Mouse (Mus musculus) limb, embryonic 15.5 days (tissue): ENCODE measurements around the gene Rhbdl3. TPM values are rescaled to one million over a fixed set of nuclear protein-coding genes. Genes with fewer than 3 reads are reported as not detected.

Source experiments
- ATAC-seq: fragments of 200-750 bp; cut with Nextera tagmentation; 2 replicates; pipeline ENCODE4 v1.8.0; 2017; ENCODE audit warnings: low read depth, moderate TSS enrichment; ENCODE audit not compliant: insufficient number of reproducible peaks, low FRiP score, low TSS enrichment
- H3K27ac ChIP-seq: fragments of 300-500 bp; sonication (generic); 2 replicates; pipeline ENCODE4 v1.5.1; 2015; ENCODE audit warnings: moderate library complexity, mild to moderate bottlenecking, inconsistent platforms
- H3K27me3 ChIP-seq: fragments of 300-500 bp; sonication (generic); 2 replicates; pipeline ENCODE4 v1.6.1; 2015; ENCODE audit warnings: inconsistent platforms
- H3K36me3 ChIP-seq: fragments of 300-500 bp; sonication (generic); 2 replicates; pipeline ENCODE4 v1.6.1; 2015; ENCODE audit warnings: inconsistent platforms
- H3K4me1 ChIP-seq: fragments of 300-500 bp; sonication (generic); 2 replicates; pipeline ENCODE4 v1.6.1; 2015; ENCODE audit warnings: inconsistent platforms
- H3K4me2 ChIP-seq: fragments of 300-500 bp; sonication (generic); 2 replicates; pipeline ENCODE4 v1.6.1; 2015; ENCODE audit warnings: mild to moderate bottlenecking, inconsistent platforms
- H3K4me3 ChIP-seq: fragments of 300-500 bp; sonication (generic); 2 replicates; pipeline ENCODE4 v1.5.1; 2015; ENCODE audit warnings: mild to moderate bottlenecking, inconsistent platforms
- H3K9ac ChIP-seq: fragments of 300-500 bp; sonication (generic); 2 replicates; pipeline ENCODE4 v1.6.1; 2015; ENCODE audit warnings: inconsistent platforms
- H3K9me3 ChIP-seq: fragments of 300-500 bp; sonication (generic); 2 replicates; pipeline ENCODE4 v1.6.1; 2016; ENCODE audit warnings: inconsistent platforms
- WGBS: fragments of 180-500 bp; shearing (Covaris S2); methylation state at CpG from one replicate; pipeline ENCODE4 v1.1.7; 2015; 5-methylcytosine and 5-hydroxymethylcytosine counted together
- polyA plus RNA-seq: library from polyadenylated mRNA; unstranded; fragments of >200 nt; fragmentation: Nextera tagmentation; extraction: Ambion mirVana; gene quantifications from 2 replicates; pipeline ENCODE4 v1.2.1, GENCODE M21; 2015

The Rhbdl3 gene
- polyA plus RNA-seq, 1 experiment from 2014 or later, result 7.8 TPM

DNA sequence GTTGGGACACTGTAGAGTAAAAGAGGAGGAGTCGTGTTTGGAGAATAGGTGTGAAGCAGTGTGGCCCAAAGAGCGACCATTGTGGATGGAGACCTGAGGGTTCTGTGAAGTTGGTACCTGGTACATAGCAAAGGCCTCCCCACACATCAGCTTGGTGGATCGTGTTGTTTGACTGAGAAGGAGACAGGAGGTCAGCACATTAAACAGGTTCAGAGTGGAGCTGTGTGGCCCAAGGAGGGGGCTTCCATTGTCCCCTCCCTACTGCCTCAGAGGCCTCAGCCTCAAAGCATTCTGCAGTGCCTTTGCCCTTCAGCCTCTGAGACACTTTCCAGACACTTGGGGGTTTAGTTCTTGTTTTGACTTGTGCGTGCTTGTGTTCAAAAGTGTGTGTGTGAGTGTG, 13.2 kb downstream of the Rhbdl3 start:
- H3K36me3 ChIP-seq, result no peaks in the 10 kb centered on the region
- no peaks in the 10 kb centered on the region for H3K9me3 ChIP-seq
- H3K4me3 ChIP-seq, result no peak overlapping the region
- H3K27ac ChIP-seq, result no peak overlapping the region
- no peak for ATAC-seq
- no peak overlapping the region for H3K4me2 ChIP-seq
- 0 out of 2 replicates have a peak, but pooled peaks cover 2% of the 10 kb centered on the region for H3K27me3 ChIP-seq
- H3K9ac ChIP-seq, result no peak overlapping the region
- H3K4me1 ChIP-seq, result no peaks in the 10 kb centered on the region
- WGBS, result 74% methylated on average over 4 of the region's 4 CpGs

DNA sequence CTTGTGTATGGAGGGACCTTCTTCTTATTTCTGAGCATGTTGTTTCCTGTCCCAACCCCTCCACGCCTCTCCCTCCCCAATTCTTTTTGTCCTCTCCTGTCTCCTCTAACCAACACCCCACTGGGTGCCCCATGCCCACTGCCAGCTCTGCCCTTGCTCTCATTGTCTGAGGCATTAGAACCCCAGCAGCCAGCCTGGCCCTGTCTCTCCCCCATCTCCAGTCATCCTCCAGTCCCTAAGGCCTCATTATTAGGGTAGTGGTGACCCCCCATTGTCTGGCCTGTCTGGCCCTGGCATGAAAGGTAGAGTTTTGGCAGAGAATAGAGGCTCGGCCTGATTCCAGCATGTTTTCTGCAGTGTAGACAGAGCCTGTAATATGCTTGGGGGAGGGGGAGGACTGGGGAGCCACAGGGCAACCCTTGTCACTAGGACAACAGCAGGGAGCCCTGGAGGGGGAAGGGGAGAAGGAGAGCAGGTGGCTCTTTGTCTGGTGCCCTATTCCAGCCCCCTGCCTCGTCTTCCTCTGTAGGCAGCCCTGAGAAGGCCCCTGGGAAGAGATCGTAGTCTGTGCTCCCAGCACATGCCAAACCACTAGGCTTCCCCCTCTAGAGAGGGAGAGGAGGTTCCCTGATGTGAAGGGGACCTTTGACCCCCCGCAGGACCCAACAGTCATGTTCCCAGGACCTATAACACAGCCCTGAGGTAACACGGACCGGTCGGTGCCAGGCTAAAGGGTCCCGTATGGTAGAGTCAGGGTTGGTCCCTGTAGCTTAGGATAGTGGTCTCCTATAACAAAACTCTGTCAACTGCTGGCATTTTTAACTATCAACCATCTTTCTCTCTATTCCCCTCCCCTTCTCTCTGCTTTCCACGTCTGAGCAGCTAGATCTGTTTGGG, 15.3 kb downstream of the Rhbdl3 start:
- Histone ChIP-seq H3K9ac (no peak overlapping the region), H3K36me3 (no peaks in the 10 kb centered on the region), H3K4me1 (no peaks in the 10 kb centered on the region), H3K4me2 (no peak overlapping the region), H3K27me3 (0 out of 2 replicates have a peak, but pooled peaks cover 2% of the 10 kb centered on the region), H3K4me3 (no peak overlapping the region), H3K9me3 (no peaks in the 10 kb centered on the region), H3K27ac (no peak overlapping the region)
- WGBS, result 68% methylated on average over 10 of the region's 10 CpGs
- no peak for ATAC-seq

DNA sequence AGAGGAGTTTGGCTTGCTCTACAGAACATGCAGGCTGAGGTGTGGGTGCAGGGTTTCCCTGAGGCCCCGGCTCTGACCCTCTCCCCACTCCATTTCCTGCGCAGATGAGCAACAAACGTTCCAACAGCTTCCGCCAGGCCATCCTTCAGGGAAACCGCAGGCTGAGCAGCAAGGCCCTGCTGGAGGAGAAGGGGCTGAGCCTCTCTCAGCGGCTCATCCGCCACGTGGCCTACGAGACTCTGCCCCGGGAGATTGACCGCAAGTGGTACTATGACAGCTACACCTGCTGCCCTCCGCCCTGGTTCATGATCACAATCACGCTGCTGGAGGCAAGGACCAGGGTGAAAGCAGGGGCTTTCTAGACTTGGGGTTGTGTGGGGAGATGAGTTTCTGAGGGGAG, 22.5 kb downstream of the Rhbdl3 start:
- ATAC-seq, result no peak
- Histone ChIP-seq H3K4me1 (no peaks in the 10 kb centered on the region), H3K27me3 (no peaks in the 10 kb centered on the region), H3K9me3 (no peaks in the 10 kb centered on the region), H3K36me3 (no peaks in the 10 kb centered on the region), H3K9ac (no peak overlapping the region), H3K4me2 (no peak overlapping the region), H3K27ac (no peak overlapping the region), H3K4me3 (no peak overlapping the region)
- 56% methylated on average over 13 of the region's 13 CpGs for WGBS

DNA sequence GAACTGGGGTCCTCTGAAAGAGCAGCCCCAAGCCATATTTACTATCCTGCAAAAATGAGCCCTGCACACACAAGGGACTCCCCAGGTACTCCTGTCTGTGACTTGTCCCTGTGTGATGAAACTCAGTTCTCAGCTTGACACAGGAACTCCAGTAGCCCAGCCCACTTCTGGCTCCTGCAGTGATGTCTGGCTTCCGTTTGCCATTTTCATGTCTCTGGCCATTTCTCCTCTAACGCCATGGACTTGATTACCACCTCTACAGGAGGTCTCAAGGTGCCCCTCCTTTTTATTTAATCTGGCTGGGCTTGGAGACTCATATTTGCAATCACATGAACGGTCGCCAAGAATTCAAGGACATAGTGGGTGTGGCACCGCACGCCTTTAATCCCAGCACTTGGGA, 23.9 kb downstream of the Rhbdl3 start:
- H3K4me2 ChIP-seq, result no peak overlapping the region
- no peak for ATAC-seq
- H3K27ac ChIP-seq, result no peak overlapping the region
- no peaks in the 10 kb centered on the region for H3K9me3 ChIP-seq
- H3K36me3 ChIP-seq, result no peaks in the 10 kb centered on the region
- 72% methylated on average over 6 of the region's 6 CpGs for WGBS
- no peaks in the 10 kb centered on the region for H3K4me1 ChIP-seq
- H3K4me3 ChIP-seq, result no peak overlapping the region
- no peak overlapping the region for H3K9ac ChIP-seq
- H3K27me3 ChIP-seq, result no peaks in the 10 kb centered on the region

DNA sequence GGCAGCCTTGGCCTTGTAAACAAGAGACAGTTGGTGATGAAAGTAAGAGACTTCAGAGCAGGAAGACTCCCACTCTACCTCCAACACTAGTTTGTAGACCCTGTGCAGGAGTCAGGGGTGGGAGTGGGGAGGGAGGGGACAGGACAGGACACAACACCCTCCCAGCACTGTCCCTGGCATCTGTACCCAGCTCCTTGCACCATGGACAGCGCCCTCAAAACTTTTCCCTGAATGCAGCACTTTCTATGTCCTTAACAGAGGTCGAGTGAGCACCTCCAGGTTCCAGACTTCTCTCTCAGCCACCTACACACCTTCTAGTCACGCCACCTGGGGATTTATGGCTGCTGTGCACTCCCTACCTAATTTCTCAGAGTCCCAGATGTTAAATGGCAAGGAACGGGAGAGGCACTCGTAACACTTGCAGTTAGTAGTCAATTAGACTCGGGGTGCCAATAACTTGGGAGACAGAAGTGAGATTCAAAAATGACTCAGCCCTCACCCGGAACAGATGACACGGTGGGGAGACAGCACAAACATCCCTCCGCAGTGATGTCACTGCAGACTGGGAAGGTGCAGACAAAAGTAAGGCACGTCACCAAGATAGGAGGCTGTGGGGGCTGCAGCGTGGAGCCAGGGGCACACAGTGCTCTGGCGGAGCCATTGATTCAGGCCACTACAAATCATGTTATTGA, 32.1 kb downstream of the Rhbdl3 start:
- 0 out of 2 replicates have a peak, but pooled peaks cover 3% of the 10 kb centered on the region for H3K4me1 ChIP-seq
- 43% methylated on average over 12 of the region's 12 CpGs for WGBS
- no peak for ATAC-seq
- no peak overlapping the region for H3K4me3 ChIP-seq
- no peak overlapping the region for H3K27ac ChIP-seq
- no peak overlapping the region for H3K9ac ChIP-seq
- H3K9me3 ChIP-seq, result no peaks in the 10 kb centered on the region
- no peak overlapping the region for H3K4me2 ChIP-seq
- H3K36me3 ChIP-seq, result no peaks in the 10 kb centered on the region
- H3K27me3 ChIP-seq, result no peaks in the 10 kb centered on the region

DNA sequence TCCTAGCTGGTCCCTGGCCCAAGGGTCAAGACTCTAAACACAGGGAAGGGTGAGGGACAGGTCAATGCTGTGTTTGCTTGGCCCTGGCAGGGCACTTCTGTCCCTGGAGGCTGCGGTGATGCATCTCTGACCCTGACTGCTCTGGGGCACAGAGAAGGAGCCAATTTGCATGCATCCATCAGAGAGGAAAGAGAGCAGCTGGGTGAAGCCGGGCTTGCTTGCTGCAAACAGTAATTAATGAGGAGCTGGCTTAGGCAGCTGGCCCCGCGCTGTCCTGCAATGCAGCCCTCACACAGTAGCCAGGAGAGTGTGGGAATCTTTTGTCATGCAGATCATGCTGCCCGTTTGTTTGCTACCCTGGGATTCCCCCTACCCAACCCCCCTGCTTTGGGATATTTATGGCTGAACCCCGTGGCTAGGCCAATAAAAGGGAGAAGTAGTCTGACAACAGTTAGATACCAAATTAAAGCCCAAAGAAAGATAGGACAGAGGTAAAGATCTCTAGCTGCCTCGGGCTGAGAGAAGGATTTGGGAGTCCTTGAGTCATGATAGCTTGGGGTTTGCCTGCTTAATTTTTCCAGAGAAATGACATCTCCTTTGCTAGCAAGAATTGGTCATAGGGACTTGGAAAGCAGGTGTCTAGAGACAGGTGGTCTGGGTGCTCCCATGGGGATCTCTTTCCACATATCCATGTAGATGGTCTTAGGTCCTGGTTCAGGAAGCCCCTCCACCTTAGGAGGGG, 35.1 kb downstream of the Rhbdl3 start:
- Histone ChIP-seq H3K9me3 (no peaks in the 10 kb centered on the region), H3K4me3 (no peak overlapping the region), H3K27me3 (no peaks in the 10 kb centered on the region), H3K27ac (no peak overlapping the region), H3K4me2 (no peak overlapping the region), H3K36me3 (no peaks in the 10 kb centered on the region), H3K4me1 (0 out of 2 replicates have a peak, but pooled peaks cover 3% of the 10 kb centered on the region), H3K9ac (no peak overlapping the region)
- ATAC-seq, result no peak
- WGBS, result 2% methylated on average over 7 of the region's 7 CpGs

DNA sequence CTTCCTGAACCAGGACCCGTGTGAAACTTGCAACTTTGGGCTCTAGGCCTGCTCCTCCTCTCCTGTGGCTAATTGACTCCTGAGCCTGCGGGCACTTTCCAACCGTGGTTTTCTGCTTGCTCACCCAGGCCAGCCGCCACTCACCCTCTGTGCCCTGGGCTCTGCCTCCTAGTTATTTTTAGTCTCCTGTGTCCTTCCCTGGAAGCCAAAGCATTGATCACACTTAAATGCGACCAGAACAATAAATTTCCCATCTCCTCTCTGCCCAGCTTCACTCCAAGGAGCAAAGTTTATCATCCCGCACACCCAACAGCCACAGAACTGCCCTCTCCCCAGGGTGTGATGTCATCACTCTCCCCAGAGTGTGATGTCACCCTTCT, 35.6 kb downstream of the Rhbdl3 start:
- H3K4me3 ChIP-seq, result no peak overlapping the region
- 0 out of 2 replicates have a peak, but pooled peaks cover 3% of the 10 kb centered on the region for H3K4me1 ChIP-seq
- H3K27me3 ChIP-seq, result no peaks in the 10 kb centered on the region
- no peak overlapping the region for H3K9ac ChIP-seq
- no peaks in the 10 kb centered on the region for H3K36me3 ChIP-seq
- H3K9me3 ChIP-seq, result no peaks in the 10 kb centered on the region
- 14% methylated on average over 6 of the region's 6 CpGs for WGBS
- no peak for ATAC-seq
- no peak overlapping the region for H3K27ac ChIP-seq
- H3K4me2 ChIP-seq, result no peak overlapping the region

DNA sequence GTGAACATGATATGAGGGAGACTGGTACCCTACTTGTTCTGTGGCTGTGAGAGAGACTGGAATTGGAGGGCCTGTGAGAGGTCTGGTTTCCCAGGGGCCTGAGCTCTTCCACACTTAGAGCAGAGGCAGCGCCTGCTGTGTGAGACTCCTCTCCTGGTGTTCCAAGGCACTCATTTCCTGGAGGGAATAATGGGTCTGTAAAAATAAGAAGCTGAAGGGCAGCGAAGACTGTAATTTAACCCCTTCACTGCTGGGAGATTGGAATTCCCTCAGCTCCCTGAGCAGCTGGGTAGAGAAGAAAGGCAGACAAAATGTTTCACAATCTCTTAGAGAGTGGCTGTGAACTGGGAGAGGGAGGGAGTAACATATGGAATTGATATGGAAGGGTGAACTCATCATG, 41.8 kb downstream of the Rhbdl3 start:
- no peak overlapping the region for H3K9ac ChIP-seq
- H3K4me2 ChIP-seq, result no peak overlapping the region
- 11% methylated on average over 2 of the region's 2 CpGs for WGBS
- ATAC-seq, result no peak
- H3K4me1 ChIP-seq, result no peaks in the 10 kb centered on the region
- H3K27ac ChIP-seq, result no peak overlapping the region
- H3K4me3 ChIP-seq, result no peak overlapping the region
- H3K9me3 ChIP-seq, result no peaks in the 10 kb centered on the region
- no peaks in the 10 kb centered on the region for H3K27me3 ChIP-seq
- H3K36me3 ChIP-seq, result no peaks in the 10 kb centered on the region

DNA sequence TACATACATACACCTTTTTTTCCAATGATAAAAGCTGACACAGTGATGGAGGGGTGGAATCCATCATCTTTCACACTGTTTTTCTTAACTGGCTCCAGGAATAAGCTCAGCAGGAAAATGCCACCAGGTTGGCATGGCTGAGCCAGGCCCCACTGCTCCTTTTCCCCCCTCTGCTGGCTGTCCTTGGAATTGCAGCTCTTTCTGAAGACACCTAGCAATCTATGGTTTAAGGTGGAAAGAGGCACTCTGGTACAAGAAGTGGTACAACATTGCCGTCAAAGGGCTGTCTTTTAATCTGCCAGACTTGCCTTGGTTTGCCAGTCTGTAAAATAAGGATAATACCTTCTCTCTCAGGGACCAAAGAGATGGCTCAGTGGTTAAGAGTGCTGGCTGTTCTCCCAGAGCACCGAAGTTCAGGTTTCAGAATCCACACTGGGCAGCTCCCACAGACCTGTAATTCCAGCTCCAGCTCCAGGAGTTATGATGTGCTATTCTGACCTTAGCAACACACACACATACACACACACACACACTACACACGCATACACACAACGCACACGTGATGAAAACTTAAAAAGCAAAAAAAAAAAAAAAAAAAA, 51.2 kb downstream of the Rhbdl3 start:
- Histone ChIP-seq H3K27me3 (no peaks in the 10 kb centered on the region), H3K4me3 (no peak overlapping the region), H3K9ac (no peak overlapping the region), H3K4me2 (no peak overlapping the region), H3K36me3 (no peaks in the 10 kb centered on the region), H3K9me3 (no peaks in the 10 kb centered on the region), H3K4me1 (no peaks in the 10 kb centered on the region), H3K27ac (no peak overlapping the region)
- 66% methylated on average over 5 of the region's 5 CpGs for WGBS
- no peak for ATAC-seq

DNA sequence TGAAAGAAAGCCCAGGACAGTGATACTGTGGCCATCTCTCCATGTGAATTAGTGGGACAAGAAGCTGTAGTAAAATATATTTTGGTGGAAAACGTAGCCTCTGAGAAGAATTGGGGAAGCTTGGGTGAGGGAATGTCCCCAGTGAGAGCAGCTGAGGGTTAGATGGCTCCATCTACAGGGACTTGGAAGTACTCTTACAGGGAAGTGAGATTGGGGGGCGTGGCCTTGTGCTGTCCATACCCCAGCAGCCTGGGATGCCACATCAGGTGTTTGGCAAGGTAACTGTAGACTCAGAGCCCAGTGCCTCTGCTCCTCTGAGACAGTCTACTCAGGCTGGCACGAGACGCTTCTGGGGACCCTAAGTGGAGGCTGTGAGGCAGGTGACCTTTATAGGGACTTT, 54.1 kb downstream of the Rhbdl3 start:
- Histone ChIP-seq H3K4me2 (no peak overlapping the region), H3K36me3 (peaks cover 8% of the 10 kb centered on the region; the same call in 1 of the 2 replicates), H3K9ac (no peak overlapping the region), H3K27me3 (no peaks in the 10 kb centered on the region), H3K9me3 (no peaks in the 10 kb centered on the region), H3K4me1 (no peaks in the 10 kb centered on the region), H3K4me3 (no peak overlapping the region), H3K27ac (no peak overlapping the region)
- no peak for ATAC-seq
- 40% methylated on average over 4 of the region's 4 CpGs for WGBS

DNA sequence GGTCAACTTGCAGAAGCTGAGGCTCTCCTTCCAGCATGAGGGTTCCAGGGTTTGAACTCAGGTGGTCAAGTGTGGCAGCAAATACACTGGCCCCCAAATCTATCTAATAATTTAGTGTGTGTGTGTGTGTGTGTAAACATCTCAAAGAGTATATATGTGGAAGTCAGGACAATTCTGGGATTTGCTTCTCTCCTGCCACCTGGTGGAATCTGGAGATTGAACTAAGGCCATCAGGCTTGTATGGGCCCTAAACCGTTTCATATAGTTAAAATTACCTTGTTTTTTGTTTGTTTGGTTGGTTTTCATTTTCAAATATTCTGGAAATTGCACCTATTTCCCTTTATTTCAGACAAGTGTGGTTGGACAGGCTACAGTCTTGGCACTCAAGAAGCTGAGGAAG, 68.2 kb downstream of the Rhbdl3 start:
- no peaks in the 10 kb centered on the region for H3K4me1 ChIP-seq
- peaks cover 63% of the 10 kb centered on the region for H3K36me3 ChIP-seq
- no peak overlapping the region for H3K27ac ChIP-seq
- no peak overlapping the region for H3K4me2 ChIP-seq
- H3K9me3 ChIP-seq, result no peaks in the 10 kb centered on the region
- ATAC-seq, result no peak
- no peak overlapping the region for H3K4me3 ChIP-seq
- no peaks in the 10 kb centered on the region for H3K27me3 ChIP-seq
- H3K9ac ChIP-seq, result no peak overlapping the region
- 84% methylated on average over 1 of the region's 1 CpGs for WGBS
